Mouse (Mus musculus) heart, embryonic 14.5 days (tissue): ENCODE results near the gene Xpo6. TPM values are rescaled to one million over a fixed set of nuclear protein-coding genes. Genes with fewer than 3 reads are reported as not detected.

Experiments
- ATAC-seq: fragments of 200-750 bp; cut with Nextera tagmentation; 2 replicates; pipeline ENCODE4 v1.8.0; 2017; ENCODE audit warnings: low read depth, moderate TSS enrichment; ENCODE audit not compliant: insufficient number of reproducible peaks, insufficient read depth, low FRiP score
- H3K27ac ChIP-seq, 2 experiments: fragments of 200-500 bp in 1 of 2; fragments of 300-500 bp in 1 of 2; sonication (generic) in 1 of 2; replicated peaks in 1 of 2; 2 replicates each; pipeline ENCODE4 v1.5.1; 2012 to 2014; ENCODE audit warnings: low read depth in 2 of 2, low read length in 2 of 2, control low read depth in 1 of 2, mild to moderate bottlenecking in 1 of 2, mixed read lengths in 1 of 2; ENCODE audit not compliant: control insufficient read depth in 1 of 2, insufficient read depth in 1 of 2
- H3K27me3 ChIP-seq: fragments of 300-500 bp; sonication (generic); 2 replicates; pipeline ENCODE4 v1.6.1; 2014; ENCODE audit warnings: mild to moderate bottlenecking, low read length, control low read depth; ENCODE audit not compliant: control insufficient read depth, insufficient read depth
- H3K36me3 ChIP-seq: fragments of 300-500 bp; sonication (generic); 2 replicates; pipeline ENCODE4 v1.6.1; 2014; ENCODE audit warnings: mild to moderate bottlenecking, control low read depth, low read length, mixed read lengths; ENCODE audit not compliant: control insufficient read depth, insufficient read depth
- H3K4me1 ChIP-seq, 2 experiments: fragments of 200-500 bp in 1 of 2; fragments of 300-500 bp in 1 of 2; sonication (generic) in 1 of 2; 2 replicates each; pipeline ENCODE4 v1.6.1; 2012 to 2014; ENCODE audit warnings: low read length in 2 of 2, control low read depth in 1 of 2, mixed read lengths in 1 of 2; ENCODE audit not compliant: control insufficient read depth in 2 of 2, insufficient read depth in 2 of 2
- H3K4me2 ChIP-seq: fragments of 300-500 bp; sonication (generic); 2 replicates; pipeline ENCODE4 v1.6.1; 2014; ENCODE audit warnings: mild to moderate bottlenecking, low read length
- H3K4me3 ChIP-seq, 2 experiments: fragments of 200-500 bp in 1 of 2; fragments of 300-500 bp in 1 of 2; sonication (generic) in 1 of 2; 2 replicates each; pipeline ENCODE4 v1.5.1; 2012 to 2014; ENCODE audit warnings: low read length in 2 of 2, mild to moderate bottlenecking in 2 of 2, control low read depth in 1 of 2, low read depth in 1 of 2, moderate library complexity in 1 of 2; ENCODE audit not compliant: control insufficient read depth in 1 of 2, insufficient read depth in 1 of 2
- H3K9ac ChIP-seq: fragments of 300-500 bp; sonication (generic); 2 replicates; pipeline ENCODE4 v1.6.1; 2014; ENCODE audit warnings: mild to moderate bottlenecking, low read length
- H3K9me3 ChIP-seq: fragments of 300-500 bp; sonication (generic); 2 replicates; pipeline ENCODE4 v1.6.1; 2016; ENCODE audit warnings: low read length, control low read depth; ENCODE audit not compliant: control insufficient read depth
- WGBS: fragments of 180-500 bp; shearing (Covaris S2); extraction: QIAGEN DNeasy Blood & Tissue Kit; methylation state at CpG from one replicate; pipeline ENCODE4 v1.1.7; 2014; 5-methylcytosine and 5-hydroxymethylcytosine counted together
- polyA plus RNA-seq: library from polyadenylated mRNA; unstranded; fragments of >200 nt; fragmentation: Nextera tagmentation; extraction: Ambion mirVana; gene quantifications from 2 replicates; pipeline ENCODE4 v1.2.1, GENCODE M21; 2014

Gene Xpo6
- polyA plus RNA-seq, 1 experiment from 2014 or later: 33.8 TPM

GRCm38 (mm10) chr7:126099163-126099775 lies 101.0 kb downstream of the Xpo6 start:
- Histone ChIP-seq H3K4me2 (no peak overlapping the region), H3K9ac (no peak overlapping the region), H3K9me3 (no peaks in the 10 kb centered on the region), H3K4me3 (no peak overlapping the region), H3K27me3 (no peaks in the 10 kb centered on the region), H3K4me1 (0 out of 4 replicates have a peak, but pooled peaks cover 0 to 2% of the 10 kb centered on the region in 2 experiments), H3K27ac (no peak overlapping the region), H3K36me3 (peaks cover 69% of the 10 kb centered on the region)
- ATAC-seq: no peak
- WGBS: 91% methylated on average over 7 of the region's 7 CpGs

DNA sequence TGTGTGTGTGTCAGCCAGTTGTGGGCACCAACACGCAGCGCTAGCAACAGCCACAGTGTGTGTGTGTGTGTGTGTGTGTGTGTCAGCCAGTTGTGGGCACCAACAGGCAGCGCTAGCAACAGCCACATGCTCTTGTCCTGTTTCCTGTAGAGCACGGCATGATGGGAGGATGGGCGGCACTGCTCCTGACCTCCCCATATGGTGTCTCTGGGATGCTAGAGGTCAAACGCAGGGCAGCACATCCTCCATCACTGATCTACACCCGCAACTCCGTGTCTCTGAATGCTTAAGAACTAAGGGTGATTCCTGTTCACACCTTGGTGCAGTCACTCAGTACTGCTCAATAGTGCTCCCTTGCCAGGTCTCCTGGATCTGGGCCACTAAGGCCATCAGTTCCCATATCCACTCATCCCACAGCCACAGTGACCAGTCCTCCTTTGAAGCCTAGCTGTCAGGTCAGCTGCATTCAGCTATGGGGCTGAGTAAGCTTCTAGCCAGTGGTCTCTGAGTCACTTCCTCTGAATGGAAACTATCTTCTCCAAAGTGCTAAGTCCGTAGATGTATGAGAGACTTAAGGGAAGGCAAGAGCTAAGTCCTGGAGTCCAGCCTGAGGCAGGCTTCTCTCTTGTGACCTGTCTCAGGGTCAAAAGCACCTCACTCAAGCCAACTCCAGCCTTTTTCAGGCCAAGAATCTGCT lies 102.9 kb downstream of the Xpo6 start:
- Histone ChIP-seq H3K4me1 (0 out of 4 replicates have a peak, but pooled peaks cover 0 to 2% of the 10 kb centered on the region in 2 experiments), H3K9ac (no peak overlapping the region), H3K4me3 (no peak overlapping the region), H3K9me3 (no peaks in the 10 kb centered on the region), H3K27ac (no peak overlapping the region), H3K4me2 (no peak overlapping the region), H3K27me3 (no peaks in the 10 kb centered on the region), H3K36me3 (peaks cover 52% of the 10 kb centered on the region)
- ATAC-seq: no peak
- WGBS: 78% methylated on average over 8 of the region's 9 CpGs

DNA sequence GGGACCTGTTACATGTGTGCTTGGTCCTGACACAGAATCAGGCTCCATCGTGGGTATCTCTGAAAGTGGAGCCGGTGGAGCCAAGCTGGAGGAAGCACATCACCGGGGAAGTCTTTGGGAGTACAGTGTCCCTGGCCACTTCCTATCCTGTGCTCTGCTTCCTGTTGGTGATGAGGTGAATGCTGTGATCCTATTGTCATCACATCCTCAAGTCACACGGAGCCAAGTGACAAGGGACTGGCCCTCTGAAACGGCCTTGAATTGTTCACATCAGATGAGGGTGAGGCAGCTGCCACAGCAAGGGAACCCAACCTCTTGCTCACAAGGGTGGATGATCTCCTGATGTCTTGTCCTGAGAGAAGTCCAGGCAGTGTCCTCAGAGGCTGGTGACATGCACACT lies 103.7 kb downstream of the Xpo6 start:
- H3K4me1 ChIP-seq: 0 out of 4 replicates have a peak, but pooled peaks cover 0 to 2% of the 10 kb centered on the region in 2 experiments
- no peaks in the 10 kb centered on the region for H3K9me3 ChIP-seq
- no peak overlapping the region for H3K4me3 ChIP-seq
- ATAC-seq: no peak
- peaks cover 44% of the 10 kb centered on the region for H3K36me3 ChIP-seq
- H3K4me2 ChIP-seq: no peak overlapping the region
- no peak overlapping the region for H3K9ac ChIP-seq
- WGBS: 43% methylated on average over 5 of the region's 5 CpGs
- no peaks in the 10 kb centered on the region for H3K27me3 ChIP-seq
- H3K27ac ChIP-seq: no peak overlapping the region

DNA sequence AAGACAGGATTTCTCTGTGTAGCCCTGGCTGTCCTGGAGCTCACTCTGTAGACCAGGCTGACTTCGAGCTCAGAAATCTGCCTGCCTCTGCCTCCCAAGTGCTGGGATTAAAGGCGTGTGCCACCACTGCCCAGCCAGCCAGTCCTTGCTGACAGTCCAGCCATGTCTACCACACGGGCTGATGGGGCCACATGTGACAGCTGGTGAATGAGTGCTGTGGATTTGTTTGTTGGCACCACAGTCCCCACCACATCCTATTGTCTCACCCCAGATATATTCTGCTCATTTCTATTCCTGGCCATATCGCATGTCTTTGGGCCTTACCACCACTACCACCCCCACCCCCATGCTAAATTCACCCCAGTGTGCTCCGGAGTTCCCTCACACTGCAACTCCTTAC lies 105.6 kb downstream of the Xpo6 start:
- H3K4me2 ChIP-seq: no peak overlapping the region
- 0 out of 4 replicates have a peak, but pooled peaks cover 0 to 2% of the 10 kb centered on the region in 2 experiments for H3K4me1 ChIP-seq
- H3K4me3 ChIP-seq: no peak overlapping the region
- H3K27me3 ChIP-seq: no peaks in the 10 kb centered on the region
- H3K9ac ChIP-seq: no peak overlapping the region
- ATAC-seq: no peak
- peaks cover 26% of the 10 kb centered on the region for H3K36me3 ChIP-seq
- H3K27ac ChIP-seq: no peak overlapping the region
- WGBS: 92% methylated on average over 5 of the region's 5 CpGs
- no peaks in the 10 kb centered on the region for H3K9me3 ChIP-seq

DNA sequence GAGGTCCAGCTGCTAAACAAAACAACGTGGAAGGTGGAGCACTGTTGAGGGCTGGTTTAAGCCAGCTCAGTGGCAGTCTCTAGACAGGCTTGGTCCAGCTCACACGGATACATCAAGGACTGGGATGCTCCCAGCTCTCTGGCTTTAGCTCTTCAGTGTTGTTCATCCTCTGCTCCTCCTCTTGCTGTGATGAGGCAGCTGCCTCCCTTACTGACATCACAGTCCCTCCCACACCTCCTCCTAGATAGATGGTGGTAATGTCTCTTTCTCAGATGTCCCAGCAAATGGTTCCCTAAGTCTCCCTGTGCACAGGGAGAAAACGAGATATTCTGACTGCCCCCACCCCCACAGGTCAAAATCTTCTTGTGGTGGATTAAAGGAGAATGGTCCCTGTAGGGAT lies 107.1 kb downstream of the Xpo6 start:
- no peak for ATAC-seq

GRCm38 (mm10) chr7:126089782-126090181 lies 110.5 kb downstream of the Xpo6 start:
- H3K4me2 ChIP-seq: no peak overlapping the region
- H3K27ac ChIP-seq: no peak overlapping the region
- H3K9ac ChIP-seq: no peak overlapping the region
- H3K4me1 ChIP-seq: peaks cover 15 to 21% of the 10 kb centered on the region in 2 experiments
- WGBS: 18% methylated on average over 6 of the region's 6 CpGs
- no peak overlapping the region for H3K4me3 ChIP-seq
- H3K36me3 ChIP-seq: no peaks in the 10 kb centered on the region
- no peaks in the 10 kb centered on the region for H3K9me3 ChIP-seq
- no peak for ATAC-seq
- H3K27me3 ChIP-seq: peaks cover 1% of the 10 kb centered on the region; the same call in 1 of the 2 replicates

More for the DNA sequence above, 107.1 kb downstream of the Xpo6 start:
- no peaks in the 10 kb centered on the region for H3K9me3 ChIP-seq
- H3K27me3 ChIP-seq: no peaks in the 10 kb centered on the region
- 0 out of 4 replicates have a peak, but pooled peaks cover 0 to 2% of the 10 kb centered on the region in 2 experiments for H3K4me1 ChIP-seq
- no peak overlapping the region for H3K27ac ChIP-seq
- H3K36me3 ChIP-seq: peaks cover 11% of the 10 kb centered on the region
- no peak overlapping the region for H3K4me2 ChIP-seq
- WGBS: 31% methylated on average over 3 of the region's 3 CpGs
- no peak overlapping the region for H3K4me3 ChIP-seq
- H3K9ac ChIP-seq: no peak overlapping the region

DNA sequence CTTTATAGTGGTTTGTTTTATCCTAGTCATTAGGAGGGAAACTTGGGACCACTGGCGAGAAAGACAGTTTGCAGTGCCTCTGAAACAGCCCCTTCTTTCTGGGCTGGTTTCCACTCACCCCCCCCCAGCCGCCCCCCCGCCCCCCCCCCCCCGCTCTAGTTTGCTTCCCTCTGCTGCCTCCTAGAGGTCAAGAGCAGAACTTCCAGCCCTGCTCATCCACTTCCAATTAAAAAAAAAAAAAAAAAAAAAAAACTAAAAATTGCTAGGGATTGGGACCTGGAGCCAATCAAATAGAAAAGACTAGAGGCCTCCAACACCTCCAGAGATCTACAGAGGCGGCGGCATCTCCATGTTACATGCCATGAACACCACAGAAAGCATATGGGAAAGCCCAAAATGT lies 112.1 kb downstream of the Xpo6 start:
- ATAC-seq: no peak
- H3K4me2 ChIP-seq: no peak overlapping the region
- H3K4me3 ChIP-seq: no peak overlapping the region
- no peaks in the 10 kb centered on the region for H3K36me3 ChIP-seq
- 24% methylated on average over 3 of the region's 6 CpGs for WGBS
- no peak overlapping the region for H3K27ac ChIP-seq
- no peaks in the 10 kb centered on the region for H3K9me3 ChIP-seq
- peaks cover 26 to 33% of the 10 kb centered on the region in 2 experiments for H3K4me1 ChIP-seq
- no peak overlapping the region for H3K9ac ChIP-seq
- H3K27me3 ChIP-seq: peaks cover 17% of the 10 kb centered on the region; the same call in 1 of the 2 replicates
